Mouse (Mus musculus): ENCODE results near the gene Hadha. TPM values are rescaled to one million over a fixed set of nuclear protein-coding genes. Genes with fewer than 3 reads are reported as not detected.

Gene Hadha
- polyA plus RNA-seq, 1 experiment = 74.2 TPM

- Histone ChIP-seq H3K27me3 (ENCODE audit: control insufficient read depth, insufficient read depth, low read length) (no peaks in the 10 kb centered on the region), H3K27ac (ENCODE audit: control insufficient read depth, insufficient read depth, low read depth, low read length) (no peak overlapping the region), H3K36me3 (ENCODE audit: control insufficient read depth, insufficient read depth, low read length) (peaks cover 1% of the 10 kb centered on the region), H3K4me1 (ENCODE audit: control insufficient read depth, insufficient read depth, low read length) (no peaks in the 10 kb centered on the region), H3K4me3 (ENCODE audit: control insufficient read depth, low read depth, low read length) (no peak overlapping the region)
- TF ChIP-seq POLR2A (IDR thresholded peaks at IDR 0.05; ENCODE audit: control insufficient read depth, low read depth, low read length) = no peak
- TF ChIP-seq CTCF (IDR thresholded peaks at IDR 0.05; ENCODE audit: control insufficient read depth, insufficient read depth, insufficient replicate concordance, low read depth, low read length) = no peak
Measured at GRCm38 (mm10) chr5:30135711-30136231, 19.2 kb downstream of the Hadha start.

GRCm38 (mm10) chr5:30132173-30132572, 22.8 kb downstream of the Hadha start:
- no peaks in the 10 kb centered on the region for H3K4me1 ChIP-seq (ENCODE audit: control insufficient read depth, insufficient read depth, low read length)
- TF ChIP-seq CTCF (IDR thresholded peaks at IDR 0.05; ENCODE audit: control insufficient read depth, insufficient read depth, insufficient replicate concordance, low read depth, low read length) (no peak), POLR2A (IDR thresholded peaks at IDR 0.05; ENCODE audit: control insufficient read depth, low read depth, low read length) (no peak)
- no peaks in the 10 kb centered on the region for H3K27me3 ChIP-seq (ENCODE audit: control insufficient read depth, insufficient read depth, low read length)
- peaks cover 6% of the 10 kb centered on the region for H3K36me3 ChIP-seq (ENCODE audit: control insufficient read depth, insufficient read depth, low read length)
- no peak overlapping the region for H3K4me3 ChIP-seq (ENCODE audit: control insufficient read depth, low read depth, low read length)
- no peak overlapping the region for H3K27ac ChIP-seq (ENCODE audit: control insufficient read depth, insufficient read depth, low read depth, low read length)

GRCm38 (mm10) chr5:30131246-30131645, 23.7 kb downstream of the Hadha start:
- Histone ChIP-seq H3K27ac (ENCODE audit: control insufficient read depth, insufficient read depth, low read depth, low read length) (no peak overlapping the region), H3K4me3 (ENCODE audit: control insufficient read depth, low read depth, low read length) (no peak overlapping the region), H3K27me3 (ENCODE audit: control insufficient read depth, insufficient read depth, low read length) (no peaks in the 10 kb centered on the region), H3K4me1 (ENCODE audit: control insufficient read depth, insufficient read depth, low read length) (no peaks in the 10 kb centered on the region), H3K36me3 (ENCODE audit: control insufficient read depth, insufficient read depth, low read length) (peaks cover 8% of the 10 kb centered on the region)
- TF ChIP-seq POLR2A (IDR thresholded peaks at IDR 0.05; ENCODE audit: control insufficient read depth, low read depth, low read length) (no peak), CTCF (IDR thresholded peaks at IDR 0.05; ENCODE audit: control insufficient read depth, insufficient read depth, insufficient replicate concordance, low read depth, low read length) (no peak)

- Histone ChIP-seq H3K4me3 (ENCODE audit: control insufficient read depth, low read depth, low read length) (no peak overlapping the region), H3K27me3 (ENCODE audit: control insufficient read depth, insufficient read depth, low read length) (no peaks in the 10 kb centered on the region), H3K36me3 (ENCODE audit: control insufficient read depth, insufficient read depth, low read length) (peaks cover 8% of the 10 kb centered on the region), H3K4me1 (ENCODE audit: control insufficient read depth, insufficient read depth, low read length) (no peaks in the 10 kb centered on the region), H3K27ac (ENCODE audit: control insufficient read depth, insufficient read depth, low read depth, low read length) (no peak overlapping the region)
- TF ChIP-seq POLR2A (IDR thresholded peaks at IDR 0.05; ENCODE audit: control insufficient read depth, low read depth, low read length) = no peak
- no peak for TF ChIP-seq CTCF (IDR thresholded peaks at IDR 0.05; ENCODE audit: control insufficient read depth, insufficient read depth, insufficient replicate concordance, low read depth, low read length)
Measured at GRCm38 (mm10) chr5:30128680-30129079, 26.3 kb downstream of the Hadha start.

GRCm38 (mm10) chr5:30127921-30128597, 26.9 kb downstream of the Hadha start:
- H3K4me3 ChIP-seq (ENCODE audit: control insufficient read depth, low read depth, low read length) = no peak overlapping the region
- H3K27ac ChIP-seq (ENCODE audit: control insufficient read depth, insufficient read depth, low read depth, low read length) = no peak overlapping the region
- no peaks in the 10 kb centered on the region for H3K4me1 ChIP-seq (ENCODE audit: control insufficient read depth, insufficient read depth, low read length)
- no peaks in the 10 kb centered on the region for H3K27me3 ChIP-seq (ENCODE audit: control insufficient read depth, insufficient read depth, low read length)
- H3K36me3 ChIP-seq (ENCODE audit: control insufficient read depth, insufficient read depth, low read length) = peaks cover 7% of the 10 kb centered on the region
- TF ChIP-seq CTCF (IDR thresholded peaks at IDR 0.05; ENCODE audit: control insufficient read depth, insufficient read depth, insufficient replicate concordance, low read depth, low read length) = no peak
- no peak for TF ChIP-seq POLR2A (IDR thresholded peaks at IDR 0.05; ENCODE audit: control insufficient read depth, low read depth, low read length)

- no peaks in the 10 kb centered on the region for H3K27me3 ChIP-seq (ENCODE audit: control insufficient read depth, insufficient read depth, low read length)
- no peak overlapping the region for H3K4me3 ChIP-seq (ENCODE audit: control insufficient read depth, low read depth, low read length)
- TF ChIP-seq POLR2A (IDR thresholded peaks at IDR 0.05; ENCODE audit: control insufficient read depth, low read depth, low read length) (no peak), CTCF (IDR thresholded peaks at IDR 0.05; ENCODE audit: control insufficient read depth, insufficient read depth, insufficient replicate concordance, low read depth, low read length) (no peak)
- H3K36me3 ChIP-seq (ENCODE audit: control insufficient read depth, insufficient read depth, low read length) = peaks cover 7% of the 10 kb centered on the region
- H3K4me1 ChIP-seq (ENCODE audit: control insufficient read depth, insufficient read depth, low read length) = no peaks in the 10 kb centered on the region
- H3K27ac ChIP-seq (ENCODE audit: control insufficient read depth, insufficient read depth, low read depth, low read length) = no peak overlapping the region
Measured at GRCm38 (mm10) chr5:30126756-30127155, 28.2 kb downstream of the Hadha start.

GRCm38 (mm10) chr5:30125587-30125986, 29.4 kb downstream of the Hadha start:
- H3K27ac ChIP-seq (ENCODE audit: control insufficient read depth, insufficient read depth, low read depth, low read length) = no peak overlapping the region
- no peaks in the 10 kb centered on the region for H3K27me3 ChIP-seq (ENCODE audit: control insufficient read depth, insufficient read depth, low read length)
- no peaks in the 10 kb centered on the region for H3K4me1 ChIP-seq (ENCODE audit: control insufficient read depth, insufficient read depth, low read length)
- H3K36me3 ChIP-seq (ENCODE audit: control insufficient read depth, insufficient read depth, low read length) = peaks cover 9% of the 10 kb centered on the region
- peak; percentile 48; the same call in 1 of the 2 replicates for TF ChIP-seq CTCF (IDR thresholded peaks at IDR 0.05; ENCODE audit: control insufficient read depth, insufficient read depth, insufficient replicate concordance, low read depth, low read length)
- TF ChIP-seq POLR2A (IDR thresholded peaks at IDR 0.05; ENCODE audit: control insufficient read depth, low read depth, low read length) = no peak
- H3K4me3 ChIP-seq (ENCODE audit: control insufficient read depth, low read depth, low read length) = no peak overlapping the region
